Mouse (Mus musculus): ENCODE measurements around the gene Baz2a.

The Baz2a gene

DNA sequence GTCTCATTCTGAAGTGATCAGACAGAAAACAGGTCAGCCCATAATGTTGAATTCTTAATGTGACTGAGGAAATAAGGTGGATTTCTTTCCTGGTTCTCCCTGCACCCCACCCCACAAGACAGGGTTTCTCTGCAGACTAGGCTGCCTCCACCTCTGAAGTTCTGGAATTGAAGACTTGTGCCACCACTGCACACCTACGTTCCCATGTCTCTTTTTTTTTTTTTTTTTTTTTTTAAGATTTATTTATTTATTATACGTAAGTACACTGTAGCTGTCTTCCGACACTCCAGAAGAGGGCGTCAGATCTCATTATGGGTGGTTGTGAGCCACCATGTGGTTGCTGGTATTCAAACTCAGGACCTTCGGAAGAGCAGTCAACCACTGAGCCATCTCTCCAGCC, 25.3 kb upstream of the Baz2a start:
- TF ChIP-seq GATA4 (IDR thresholded peaks at IDR 0.05; ENCODE audit: insufficient replicate concordance, low read length): no peak

DNA sequence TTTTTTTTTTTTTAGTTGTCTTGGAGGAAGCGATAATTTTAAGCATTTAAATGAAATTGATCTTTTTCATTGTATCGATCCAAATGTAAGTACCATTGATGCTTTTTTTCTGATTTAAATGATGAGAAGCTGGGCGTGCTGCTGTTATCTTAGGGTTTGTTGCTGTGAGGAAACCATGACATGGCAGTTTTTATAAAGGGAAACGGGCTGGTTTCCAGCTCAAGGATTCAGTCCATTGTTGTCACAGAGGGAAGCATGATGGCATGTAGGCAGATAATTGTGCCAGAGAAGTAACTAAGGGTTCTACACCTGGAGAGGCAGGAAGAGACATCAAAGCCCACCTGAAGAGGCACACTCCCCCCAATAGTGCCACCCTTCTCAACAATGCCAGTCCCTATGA, 22.2 kb upstream of the Baz2a start:
- TF ChIP-seq GATA4 (IDR thresholded peaks at IDR 0.05; ENCODE audit: insufficient replicate concordance, low read length): no peak; the same call in 1 of the 2 replicates

GRCm38 (mm10) chr10:128080496-128080895, 10.9 kb upstream of the Baz2a start:
- no peak for TF ChIP-seq GATA4 (IDR thresholded peaks at IDR 0.05; ENCODE audit: insufficient replicate concordance, low read length)

GRCm38 (mm10) chr10:128081807-128082476, 9.4 kb upstream of the Baz2a start:
- no peak for TF ChIP-seq GATA4 (IDR thresholded peaks at IDR 0.05; ENCODE audit: insufficient replicate concordance, low read length)

GRCm38 (mm10) chr10:128082477-128082808, 8.9 kb upstream of the Baz2a start:
- TF ChIP-seq GATA4 (IDR thresholded peaks at IDR 0.05; ENCODE audit: insufficient replicate concordance, low read length): no peak

- TF ChIP-seq GATA4 (IDR thresholded peaks at IDR 0.05; ENCODE audit: insufficient replicate concordance, low read length): no peak
Measured at GRCm38 (mm10) chr10:128082880-128083421, 8.4 kb upstream of the Baz2a start, which contains the start of gene Atp5b. Atp5b (plus strand) TSS chr10:128083273.

DNA sequence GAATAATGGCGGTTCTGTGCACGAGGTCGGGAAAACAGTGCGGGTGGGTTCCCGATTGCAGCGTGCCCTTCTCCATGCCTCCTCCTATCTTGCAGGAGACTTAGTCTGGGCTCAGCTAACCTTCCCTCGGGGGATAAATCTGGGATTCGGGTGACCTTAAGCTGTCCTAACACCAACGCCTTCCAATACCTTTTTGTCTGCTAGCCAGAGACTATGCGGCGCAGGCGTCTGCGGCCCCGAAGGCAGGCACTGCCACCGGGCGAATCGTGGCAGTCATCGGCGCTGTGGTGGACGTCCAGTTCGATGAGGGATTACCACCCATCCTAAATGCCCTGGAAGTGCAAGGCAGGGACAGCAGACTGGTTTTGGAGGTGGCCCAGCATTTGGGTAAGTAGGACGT, 7.7 kb upstream of the Baz2a start:
- TF ChIP-seq GATA4 (IDR thresholded peaks at IDR 0.05; ENCODE audit: insufficient replicate concordance, low read length): 0 out of 2 replicates have a peak, but pooled peaks have one; percentile 12

GRCm38 (mm10) chr10:128084160-128084559, 7.2 kb upstream of the Baz2a start:
- no peak for TF ChIP-seq GATA4 (IDR thresholded peaks at IDR 0.05; ENCODE audit: insufficient replicate concordance, low read length)

- no peak for TF ChIP-seq GATA4 (IDR thresholded peaks at IDR 0.05; ENCODE audit: insufficient replicate concordance, low read length)
Measured at GRCm38 (mm10) chr10:128086391-128086790, 5.0 kb upstream of the Baz2a start.

GRCm38 (mm10) chr10:128088181-128088580, 3.2 kb upstream of the Baz2a start:
- peak; percentile 35; the same call in 1 of the 2 replicates for TF ChIP-seq GATA4 (IDR thresholded peaks at IDR 0.05; ENCODE audit: insufficient replicate concordance, low read length)

- no peak for TF ChIP-seq GATA4 (IDR thresholded peaks at IDR 0.05; ENCODE audit: insufficient replicate concordance, low read length)
Measured at GRCm38 (mm10) chr10:128089842-128090241, 1.5 kb upstream of the Baz2a start.

DNA sequence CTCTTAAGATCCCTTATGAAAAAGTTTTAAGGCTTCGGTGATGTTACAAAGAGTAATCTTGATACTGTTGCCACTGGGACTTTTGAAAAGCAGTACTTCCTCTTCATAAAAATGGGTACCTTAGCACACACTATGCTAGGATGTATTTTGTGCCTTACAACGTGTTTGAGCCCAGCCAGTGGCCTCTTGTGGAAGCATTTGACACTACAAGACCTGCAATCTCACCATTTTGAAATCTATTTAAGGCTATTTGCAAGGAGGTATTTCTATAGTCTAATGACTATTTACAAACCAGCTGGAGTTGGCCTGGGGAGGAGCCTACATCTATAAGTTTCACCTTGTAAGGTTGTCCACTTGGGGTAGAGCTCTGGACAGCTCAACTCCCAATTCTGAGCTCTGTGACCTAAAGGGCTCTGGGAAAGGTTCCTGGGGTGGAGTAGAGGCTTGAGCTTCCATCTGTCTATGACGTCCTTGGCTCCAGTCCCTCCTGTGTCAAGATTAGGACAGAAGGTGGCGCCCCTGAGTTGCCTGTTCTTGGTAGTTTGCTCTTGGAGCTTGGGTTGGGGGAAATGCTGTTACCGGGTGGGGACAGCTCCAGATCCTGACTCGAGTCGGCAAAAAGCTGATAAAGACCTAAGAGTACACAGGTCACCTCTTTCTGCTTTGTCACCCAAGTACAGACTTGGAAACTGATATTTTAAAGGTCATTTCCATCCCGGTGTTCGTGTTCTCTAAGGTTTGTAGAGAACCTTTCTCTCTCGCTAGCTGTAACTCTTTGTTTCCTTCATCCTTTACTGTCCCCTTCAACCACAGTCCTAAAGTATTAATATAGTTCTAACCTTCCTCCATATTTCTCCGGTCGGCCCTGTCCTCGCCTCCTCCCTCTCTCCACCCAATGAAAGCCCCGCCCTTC, 470 bp upstream of the Baz2a start:
- no peak for TF ChIP-seq GATA4 (IDR thresholded peaks at IDR 0.05; ENCODE audit: insufficient replicate concordance, low read length)

DNA sequence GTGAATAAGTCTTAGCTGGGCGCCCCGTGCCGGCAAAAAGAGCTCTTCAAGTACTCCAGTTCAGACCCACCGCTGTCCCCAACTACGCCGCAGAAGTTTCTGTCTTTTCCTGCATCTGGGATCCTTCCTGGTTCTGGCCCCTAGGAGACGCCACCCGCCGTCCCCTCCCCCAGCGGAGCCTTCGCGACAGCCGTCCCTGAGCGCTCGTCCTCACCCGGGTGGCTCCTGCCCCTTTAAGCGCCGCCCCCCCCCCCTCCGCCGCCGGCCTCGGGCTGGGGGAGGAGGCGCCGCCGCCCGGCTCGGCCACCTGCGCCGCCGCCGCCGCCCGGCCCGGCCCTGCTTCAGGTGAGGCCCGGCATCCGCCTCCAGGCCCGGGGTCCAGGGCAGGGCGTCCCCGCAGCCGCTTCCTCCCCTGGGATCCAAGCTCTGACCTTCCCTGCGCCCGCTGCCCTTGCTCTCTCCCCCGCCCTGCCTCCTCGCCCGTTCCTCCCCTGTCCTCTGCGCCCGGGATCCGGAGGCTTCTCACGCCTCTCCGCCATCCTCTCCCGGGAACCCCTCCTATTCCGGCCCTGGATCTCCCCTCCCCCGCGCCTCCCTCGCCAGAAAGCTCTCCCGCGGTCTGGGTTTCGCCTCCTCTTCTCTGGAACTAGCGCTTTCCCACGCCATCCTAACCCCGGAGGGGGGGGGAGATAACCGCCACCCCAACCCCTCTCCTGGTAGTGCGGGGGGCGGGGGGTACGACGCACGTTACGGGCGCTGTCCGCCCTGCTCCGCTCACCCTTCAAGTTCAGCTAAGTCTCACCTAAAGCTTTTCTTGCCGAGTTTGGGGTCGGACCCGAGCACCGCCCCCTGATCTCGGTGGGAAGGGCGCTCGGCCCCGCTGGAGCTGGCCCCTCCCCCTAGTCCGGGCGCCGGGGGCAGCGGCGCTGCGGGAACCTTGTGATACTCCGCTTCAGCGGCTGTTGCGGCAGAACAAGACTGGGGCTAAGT, 1.4 kb downstream of the Baz2a start:
- no peak; the same call in 1 of the 2 replicates for TF ChIP-seq GATA4 (IDR thresholded peaks at IDR 0.05; ENCODE audit: insufficient replicate concordance, low read length)

DNA sequence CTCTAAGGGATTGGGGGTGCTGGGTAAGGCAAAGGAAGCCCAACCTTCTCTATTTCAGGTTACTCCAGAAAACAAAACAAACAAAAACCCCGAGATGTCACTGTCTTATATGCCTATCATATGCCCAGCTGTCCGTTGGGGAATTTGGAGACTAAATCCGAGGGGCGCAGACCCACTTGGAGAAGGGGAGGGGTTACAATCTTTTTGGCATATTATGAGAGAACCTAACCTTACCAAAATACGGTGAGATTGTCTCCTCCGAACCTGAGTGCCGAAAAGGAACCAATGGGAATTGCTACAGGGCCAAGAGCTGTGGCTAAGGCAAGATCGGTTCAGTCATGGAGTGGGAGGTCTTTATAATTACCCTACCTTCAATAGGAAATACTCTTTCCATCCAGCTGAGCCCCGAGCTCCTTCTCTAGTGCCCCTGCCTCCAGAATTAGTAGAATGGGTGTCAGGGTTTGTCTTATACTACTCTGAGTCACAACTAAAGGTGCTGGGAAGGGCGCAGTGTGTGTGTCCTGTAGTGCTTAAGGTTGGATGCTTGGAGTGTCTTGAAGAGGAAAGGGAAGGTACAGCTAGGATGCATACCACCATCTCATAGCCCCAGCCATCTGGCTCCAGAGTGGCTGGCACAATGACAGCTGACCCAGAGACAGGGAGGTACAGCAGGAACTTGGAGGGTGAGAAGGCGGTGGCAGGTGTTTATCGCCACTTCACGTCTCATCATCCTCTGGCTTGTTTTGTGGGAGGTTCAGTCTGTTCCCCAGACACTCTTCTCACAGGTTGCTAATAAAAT, 2.3 kb downstream of the Baz2a start:
- TF ChIP-seq GATA4 (IDR thresholded peaks at IDR 0.05; ENCODE audit: insufficient replicate concordance, low read length): no peak

All from liver, adult (tissue).